Mouse (Mus musculus) embryonic facial prominence, embryonic 12.5 days (tissue): ENCODE measurements at regions not wholly inside any gene's neighbourhood (a gene's known extent, or its start where the extent isn't known, plus 50 kb on each side); places are given as distances from the start of the nearest gene placed in this dataset.

Source experiments
- ATAC-seq: fragments of 200-750 bp; cut with Nextera tagmentation; 2 replicates; pipeline ENCODE4 v1.8.0; 2017; ENCODE audit not compliant: insufficient number of reproducible peaks, insufficient read depth, low FRiP score, low TSS enrichment
- H3K27ac ChIP-seq: fragments of 300-500 bp; sonication (generic); 2 replicates; pipeline ENCODE4 v1.5.1; 2016; ENCODE audit warnings: mild to moderate bottlenecking
- H3K27me3 ChIP-seq: fragments of 300-500 bp; sonication (generic); 2 replicates; pipeline ENCODE4 v1.6.1; 2016; ENCODE audit warnings: mild to moderate bottlenecking, moderate library complexity
- H3K36me3 ChIP-seq: fragments of 300-500 bp; sonication (generic); 2 replicates; pipeline ENCODE4 v1.6.1; 2016; ENCODE audit warnings: mild to moderate bottlenecking
- H3K4me1 ChIP-seq: fragments of 300-500 bp; sonication (generic); 2 replicates; pipeline ENCODE4 v1.6.1; 2016
- H3K4me2 ChIP-seq: fragments of 300-500 bp; sonication (generic); replicated peaks from 2 replicates; pipeline ENCODE4 v1.6.1; 2016; ENCODE audit warnings: mild to moderate bottlenecking, moderate library complexity
- H3K4me3 ChIP-seq: fragments of 300-500 bp; sonication (generic); 2 replicates; pipeline ENCODE4 v1.5.1; 2016; ENCODE audit warnings: mild to moderate bottlenecking
- H3K9ac ChIP-seq: fragments of 300-500 bp; sonication (generic); 2 replicates; pipeline ENCODE4 v1.6.1; 2016; ENCODE audit warnings: mild to moderate bottlenecking, moderate library complexity
- H3K9me3 ChIP-seq: fragments of 300-500 bp; sonication (generic); 2 replicates; pipeline ENCODE4 v1.6.1; 2016; ENCODE audit warnings: mild to moderate bottlenecking, moderate library complexity
- WGBS: fragments of 180-500 bp; shearing (Covaris S2); methylation state at CpG from one replicate; pipeline ENCODE4 v1.1.7; 2016; 5-methylcytosine and 5-hydroxymethylcytosine counted together

- Histone ChIP-seq H3K9me3 (no peaks in the 10 kb centered on the region), H3K4me2 (no peak overlapping the region), H3K36me3 (no peaks in the 10 kb centered on the region), H3K4me3 (no peak overlapping the region), H3K4me1 (no peaks in the 10 kb centered on the region), H3K27ac (no peak overlapping the region), H3K27me3 (no peaks in the 10 kb centered on the region), H3K9ac (no peak overlapping the region)
- 77% methylated on average over 1 of the region's 1 CpGs for WGBS
- ATAC-seq: no peak
These were observed 155.2 kb upstream of the Fst start for GRCm38 (mm10) chr13:114613909-114614308.

- H3K27ac ChIP-seq: no peak overlapping the region
- no peaks in the 10 kb centered on the region for H3K4me1 ChIP-seq
- ATAC-seq: no peak
- 84% methylated on average over 4 of the region's 4 CpGs for WGBS
- H3K9me3 ChIP-seq: no peaks in the 10 kb centered on the region
- no peaks in the 10 kb centered on the region for H3K27me3 ChIP-seq
- H3K36me3 ChIP-seq: no peaks in the 10 kb centered on the region
- no peak overlapping the region for H3K9ac ChIP-seq
- no peak overlapping the region for H3K4me3 ChIP-seq
- no peak overlapping the region for H3K4me2 ChIP-seq
These were observed 160.7 kb upstream of the Fst start for GRCm38 (mm10) chr13:114619416-114619815.

GRCm38 (mm10) chr13:114636731-114637130, 178.0 kb upstream of the Fst start:
- Histone ChIP-seq H3K36me3 (no peaks in the 10 kb centered on the region), H3K4me1 (no peaks in the 10 kb centered on the region)
- no peak for ATAC-seq

GRCm38 (mm10) chr13:114639531-114639930, 178.5 kb upstream of the Mocs2 start:
- no peak for ATAC-seq
- 0 out of 2 replicates have a peak, but pooled peaks cover 7% of the 10 kb centered on the region for H3K4me1 ChIP-seq
- 87% methylated on average over 2 of the region's 2 CpGs for WGBS

More at GRCm38 (mm10) chr13:114636731-114637130, 178.0 kb upstream of the Fst start:
- H3K9me3 ChIP-seq: no peaks in the 10 kb centered on the region
- 95% methylated on average over 4 of the region's 4 CpGs for WGBS
- no peak overlapping the region for H3K9ac ChIP-seq
- H3K4me2 ChIP-seq: no peak overlapping the region
- no peak overlapping the region for H3K27ac ChIP-seq
- H3K4me3 ChIP-seq: no peak overlapping the region
- H3K27me3 ChIP-seq: no peaks in the 10 kb centered on the region

GRCm38 (mm10) chr13:114641688-114642390, 176.2 kb upstream of the Mocs2 start:
- Histone ChIP-seq H3K4me2 (no peak overlapping the region), H3K27me3 (no peaks in the 10 kb centered on the region), H3K9ac (no peak overlapping the region), H3K4me1 (0 out of 2 replicates have a peak, but pooled peaks cover 7% of the 10 kb centered on the region), H3K4me3 (no peak overlapping the region), H3K36me3 (no peaks in the 10 kb centered on the region), H3K9me3 (no peaks in the 10 kb centered on the region), H3K27ac (no peak overlapping the region)
- ATAC-seq: no peak
- 80% methylated on average over 9 of the region's 9 CpGs for whole genome bisulfite sequencing

More at GRCm38 (mm10) chr13:114639531-114639930, 178.5 kb upstream of the Mocs2 start:
- Histone ChIP-seq H3K27me3 (no peaks in the 10 kb centered on the region), H3K9ac (no peak overlapping the region), H3K9me3 (no peaks in the 10 kb centered on the region), H3K4me3 (no peak overlapping the region), H3K27ac (no peak overlapping the region), H3K4me2 (no peak overlapping the region), H3K36me3 (no peaks in the 10 kb centered on the region)

- Histone ChIP-seq H3K36me3 (no peaks in the 10 kb centered on the region), H3K4me3 (no peak overlapping the region), H3K9me3 (no peaks in the 10 kb centered on the region), H3K9ac (no peak overlapping the region), H3K4me2 (peak overlapping the region; percentile 15; the same call in 1 of the 2 replicates), H3K27ac (no peak overlapping the region), H3K27me3 (no peaks in the 10 kb centered on the region), H3K4me1 (0 out of 2 replicates have a peak, but pooled peaks cover 7% of the 10 kb centered on the region)
- 31% methylated on average over 3 of the region's 3 CpGs for WGBS
- no peak for ATAC-seq
These were observed 175.0 kb upstream of the Mocs2 start for GRCm38 (mm10) chr13:114642901-114643491.

- Histone ChIP-seq H3K4me3 (no peak overlapping the region), H3K27ac (no peak overlapping the region), H3K4me2 (peak overlapping the region; percentile 15; the same call in 1 of the 2 replicates), H3K9ac (no peak overlapping the region), H3K36me3 (no peaks in the 10 kb centered on the region), H3K9me3 (no peaks in the 10 kb centered on the region), H3K27me3 (no peaks in the 10 kb centered on the region), H3K4me1 (0 out of 2 replicates have a peak, but pooled peaks cover 7% of the 10 kb centered on the region)
- 31% methylated on average over 11 of the region's 11 CpGs for WGBS
- no peak for ATAC-seq
These were observed 174.5 kb upstream of the Mocs2 start for GRCm38 (mm10) chr13:114643521-114643920.

- no peaks in the 10 kb centered on the region for H3K36me3 ChIP-seq
- H3K4me1 ChIP-seq: no peaks in the 10 kb centered on the region
- no peaks in the 10 kb centered on the region for H3K9me3 ChIP-seq
- H3K4me2 ChIP-seq: no peak overlapping the region
- WGBS: 86% methylated on average over 7 of the region's 7 CpGs
- no peak overlapping the region for H3K4me3 ChIP-seq
- H3K9ac ChIP-seq: no peak overlapping the region
- no peak for ATAC-seq
- H3K27ac ChIP-seq: no peak overlapping the region
- no peaks in the 10 kb centered on the region for H3K27me3 ChIP-seq
These were observed 163.8 kb upstream of the Mocs2 start for GRCm38 (mm10) chr13:114654267-114654666.

GRCm38 (mm10) chr13:114654953-114655586, 163.0 kb upstream of the Mocs2 start:
- WGBS: 85% methylated on average over 4 of the region's 4 CpGs
- Histone ChIP-seq H3K4me3 (no peak overlapping the region), H3K4me1 (no peaks in the 10 kb centered on the region), H3K9me3 (no peaks in the 10 kb centered on the region), H3K4me2 (no peak overlapping the region), H3K36me3 (no peaks in the 10 kb centered on the region), H3K27ac (no peak overlapping the region), H3K9ac (no peak overlapping the region), H3K27me3 (no peaks in the 10 kb centered on the region)
- no peak for ATAC-seq

- no peak for ATAC-seq
- Histone ChIP-seq H3K4me2 (no peak overlapping the region), H3K27me3 (no peaks in the 10 kb centered on the region), H3K36me3 (no peaks in the 10 kb centered on the region), H3K4me3 (no peak overlapping the region), H3K4me1 (no peaks in the 10 kb centered on the region), H3K9ac (no peak overlapping the region), H3K9me3 (no peaks in the 10 kb centered on the region; the same call in 1 of the 2 replicates), H3K27ac (no peak overlapping the region)
These were observed 145.6 kb upstream of the Mocs2 start for GRCm38 (mm10) chr13:114672411-114672810.

GRCm38 (mm10) chr13:114679703-114680378, 138.2 kb upstream of the Mocs2 start:
- H3K4me2 ChIP-seq: no peak overlapping the region
- H3K27me3 ChIP-seq: no peaks in the 10 kb centered on the region
- H3K4me3 ChIP-seq: no peak overlapping the region
- no peaks in the 10 kb centered on the region for H3K4me1 ChIP-seq
- H3K9me3 ChIP-seq: no peaks in the 10 kb centered on the region
- H3K9ac ChIP-seq: no peak overlapping the region
- no peak for ATAC-seq
- H3K36me3 ChIP-seq: no peaks in the 10 kb centered on the region
- no peak overlapping the region for H3K27ac ChIP-seq
- WGBS: 76% methylated on average over 5 of the region's 5 CpGs
